Mouse (Mus musculus) heart, postnatal 10 days (tissue): ENCODE measurements around the gene Scmh1. TPM values are rescaled to one million over a fixed set of nuclear protein-coding genes. Genes with fewer than 3 reads are reported as not detected.
"Not testable (repeated sequence)": the region's sequence is repeated elsewhere in the genome, so short reads cannot be mapped to it uniquely, and the experiment has no call there.

Source experiments
- DNase-seq, 2 experiments: peaks; one replicate each; pipeline ENCODE4 v3.0.0; 2021
- intact Hi-C: fragments of 180-260 bp; cut with DNase I; formaldehyde crosslinking; loops from one replicate; pipeline ENCODE4 v1.15.1; 2025
- total RNA-seq, 2 experiments: library from RNA; stranded (reverse); gene quantifications; 2 replicates each; pipeline ENCODE4 v1.2.3; 2021

Scmh1 gene
- total RNA-seq, result 10 to 100 TPM; 77.3 to 80.1 TPM

DNA sequence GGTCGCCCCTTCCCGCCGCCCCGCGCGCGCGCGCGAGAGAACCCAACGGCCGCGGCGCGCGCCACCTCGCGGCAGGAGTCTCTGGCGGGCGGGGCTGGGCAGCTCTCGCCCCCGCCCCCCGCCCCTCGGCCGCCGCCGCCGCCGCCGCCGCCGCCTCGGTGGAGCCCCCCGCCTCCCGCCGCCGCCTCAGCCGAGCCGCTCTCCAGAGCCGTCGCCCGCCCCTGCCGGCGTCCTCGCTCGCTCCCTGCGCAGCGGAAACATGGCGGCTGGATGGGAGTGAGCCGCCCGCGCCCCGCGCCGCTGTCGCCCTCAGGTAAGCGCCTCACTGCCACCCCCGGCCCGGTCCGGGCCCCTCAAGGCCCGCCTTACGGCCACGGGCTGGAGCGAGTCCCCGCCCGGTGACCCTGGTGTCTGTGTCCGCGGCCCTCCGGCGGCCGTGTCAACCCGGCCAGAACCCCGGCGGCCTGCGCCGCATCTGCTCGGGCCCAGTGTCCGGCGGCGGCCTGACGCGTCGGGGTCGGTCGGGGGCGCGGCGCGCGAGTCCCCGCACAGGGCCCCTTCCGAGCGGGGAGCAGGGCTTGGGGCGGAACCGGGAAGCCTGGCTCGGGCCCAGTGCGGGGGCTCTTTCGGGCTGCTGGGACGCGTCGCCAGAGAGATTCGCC is at the start of gene Scmh1:
Gene Scmh1, plus strand, starts transcription at position 138 of the 662 bp plus-strand sequence.
- peak; percentile 79 to 80 for DNase-seq
- intact Hi-C loops, result loop anchor here (5.0 kb wide), 1 partner anchor 47 kb away; no protein-coding TSS in a partner anchor

DNA sequence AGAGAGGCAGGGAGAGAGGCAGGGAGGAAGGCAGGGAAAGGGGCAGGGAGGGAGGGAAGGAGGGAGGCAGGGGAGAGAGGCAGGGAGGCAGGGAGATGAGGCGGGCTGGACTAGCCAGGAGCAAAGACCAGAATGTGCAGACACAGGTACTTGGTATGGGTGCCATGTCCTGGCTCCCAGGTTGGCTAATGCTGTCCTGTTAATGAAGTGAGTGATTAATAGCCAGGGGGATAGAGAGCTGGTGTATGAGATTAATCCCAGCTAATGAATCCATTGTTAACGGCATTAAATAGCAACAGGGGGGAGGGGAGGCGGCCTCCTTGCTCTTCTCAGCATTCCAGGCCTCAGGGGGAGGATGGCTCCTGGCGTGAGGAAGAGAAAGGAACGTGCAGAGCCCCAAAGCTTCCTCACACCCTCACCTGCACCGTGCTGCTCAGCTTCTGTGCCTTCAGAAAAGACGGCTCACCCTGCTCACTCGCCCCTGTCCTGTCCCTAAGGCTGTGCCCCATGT is 45.0 kb upstream of the Scmh1 start:
- intact Hi-C loops, result no loop called here
- DNase-seq, result no peak

DNA sequence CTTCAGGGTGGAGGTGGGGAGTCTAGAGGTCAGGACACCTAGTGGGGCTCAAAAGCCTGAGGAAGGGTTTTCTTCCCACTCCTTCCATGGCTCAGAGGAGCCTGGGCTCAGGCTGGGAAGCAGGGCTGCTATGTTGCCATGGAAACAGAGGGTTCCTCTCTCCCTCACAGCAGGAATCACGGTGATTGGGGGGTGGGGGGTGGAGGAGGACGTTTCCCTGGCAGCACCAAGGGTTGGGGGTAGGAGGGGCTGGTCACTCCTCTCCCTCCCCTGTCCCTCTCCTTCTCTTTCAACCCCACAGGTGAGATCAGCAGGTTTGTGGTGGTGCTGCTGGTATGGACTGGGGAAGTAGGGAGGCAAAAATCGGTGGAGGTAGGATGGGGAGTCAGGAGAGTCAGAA is 40.4 kb upstream of the Scmh1 start:
- intact Hi-C loops, result no loop called here
- DNase-seq, result no peak

GRCm38 (mm10) chr4:120365456-120365855 is 39.6 kb upstream of the Scmh1 start:
- no peak for DNase-seq
- intact Hi-C loops, result no loop called here

GRCm38 (mm10) chr4:120368031-120368430 is 37.0 kb upstream of the Scmh1 start:
- no peak for DNase-seq
- intact Hi-C loops, result loop anchor here (2.0 kb wide), 1 partner anchor 137 kb away; no protein-coding TSS in a partner anchor

DNA sequence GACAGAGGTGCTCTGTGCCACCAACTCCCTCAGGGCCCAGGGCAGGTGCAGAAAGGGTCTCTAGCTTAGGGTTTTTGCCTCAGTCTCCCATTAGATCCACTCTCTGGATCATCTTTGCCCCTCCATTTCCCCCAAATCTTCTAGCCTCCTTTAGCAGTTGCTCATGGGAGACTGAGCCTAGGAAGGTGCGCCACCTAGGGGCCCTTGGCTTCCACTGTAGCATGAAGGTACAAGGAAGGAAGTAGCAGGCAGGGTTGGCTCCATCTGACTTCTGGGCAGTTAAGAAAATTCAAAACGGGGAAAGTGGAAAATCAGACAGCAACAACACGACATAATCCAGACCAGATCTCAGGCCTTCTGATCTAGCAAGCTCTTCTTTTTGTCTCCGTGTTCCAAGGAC is 36.4 kb upstream of the Scmh1 start:
- DNase-seq, result peak; percentile 72 to 74
- intact Hi-C loops, result loop anchor here (2.0 kb wide), 1 partner anchor 138 kb away; no protein-coding TSS in a partner anchor

DNA sequence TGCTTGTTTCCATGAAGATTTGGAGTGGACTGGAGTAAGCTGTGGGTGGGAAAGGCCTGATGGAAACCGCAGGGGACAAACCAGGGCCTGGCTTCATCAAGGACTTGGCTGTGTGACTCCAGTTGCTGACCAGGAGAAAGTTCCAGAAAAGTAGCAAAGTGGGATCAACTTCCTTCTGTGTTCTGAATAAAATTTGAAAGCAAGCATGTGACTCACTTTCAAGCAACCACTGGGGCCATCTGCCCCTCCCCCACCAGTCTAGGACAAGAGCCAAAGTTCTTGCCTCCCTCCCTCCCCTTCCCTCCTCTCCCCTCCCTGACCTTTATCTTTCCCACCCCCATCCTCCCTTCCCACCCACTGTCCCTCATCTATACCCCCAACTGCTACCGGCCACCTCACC is 35.9 kb upstream of the Scmh1 start:
- intact Hi-C loops, result loop anchor here (2.0 kb wide), 1 partner anchor 138 kb away; no protein-coding TSS in a partner anchor
- peak; percentile 45 to 57 for DNase-seq

- intact Hi-C loops, result loop anchor here (2.0 kb wide), 1 partner anchor 139 kb away; no protein-coding TSS in a partner anchor
These were observed 35.2 kb upstream of the Scmh1 start for GRCm38 (mm10) chr4:120369861-120370366.

GRCm38 (mm10) chr4:120372838-120373237 is 32.2 kb upstream of the Scmh1 start:
- intact Hi-C loops, result no loop called here
- no peak for DNase-seq

More at GRCm38 (mm10) chr4:120369861-120370366, 35.2 kb upstream of the Scmh1 start:
- DNase-seq, result peak in 1 of 2 experiments; percentile 21

GRCm38 (mm10) chr4:120373813-120374212 is 31.3 kb upstream of the Scmh1 start:
- no peak for DNase-seq

GRCm38 (mm10) chr4:120380811-120381391 is 24.2 kb upstream of the Scmh1 start:
- intact Hi-C loops, result loop anchor here (2.0 to 5.0 kb wide), 4 partner anchors 156 to 301 kb away; no protein-coding TSS in a partner anchor
- peak; percentile 90 to 91 for DNase-seq

More at GRCm38 (mm10) chr4:120373813-120374212, 31.3 kb upstream of the Scmh1 start:
- intact Hi-C loops, result no loop called here

DNA sequence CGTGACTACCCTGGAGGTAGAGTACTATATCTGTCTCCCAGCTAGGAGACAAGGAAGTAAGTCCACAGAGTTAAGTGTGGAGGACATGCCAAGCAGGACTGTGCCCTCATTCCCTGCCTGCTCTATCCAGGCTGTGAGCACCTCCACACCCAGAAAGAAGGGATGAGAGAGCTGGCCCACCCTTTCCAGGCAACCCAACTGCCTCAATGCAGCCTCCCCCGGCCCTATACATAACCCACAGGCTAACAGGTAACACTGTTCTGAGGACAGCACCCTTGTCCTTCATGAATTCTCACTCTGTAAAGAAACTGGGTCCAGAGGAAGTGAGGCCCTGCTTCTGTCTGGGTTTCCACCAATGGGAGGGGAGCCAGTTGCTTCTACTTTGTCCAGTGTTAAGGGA is 19.6 kb upstream of the Scmh1 start:
- DNase-seq, result no peak
- intact Hi-C loops, result loop anchor here (5.0 kb wide), 1 partner anchor 132 kb away; no protein-coding TSS in a partner anchor

DNA sequence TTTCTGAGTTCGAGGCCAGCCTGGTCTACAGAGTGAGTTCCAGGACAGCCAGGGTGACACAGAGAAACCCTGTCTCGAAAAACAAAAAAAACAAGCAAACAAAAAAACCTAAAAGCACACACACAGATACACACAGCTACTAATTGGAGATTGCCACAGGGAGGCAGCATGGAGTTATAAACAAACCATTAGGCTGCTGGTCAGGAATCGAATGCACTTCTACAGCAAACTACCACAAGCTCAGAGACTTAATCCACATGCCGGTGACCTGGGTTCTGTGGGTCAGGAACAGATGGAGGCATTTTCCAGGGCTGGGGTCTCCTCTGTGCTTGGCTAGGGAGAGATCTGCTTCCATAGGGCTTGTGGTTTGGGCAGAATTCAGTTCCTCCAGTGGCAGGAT is 17.6 kb upstream of the Scmh1 start:
- peak; percentile 58 to 73 for DNase-seq
- intact Hi-C loops, result loop anchor here (5.0 kb wide), 1 partner anchor 130 kb away; no protein-coding TSS in a partner anchor

DNA sequence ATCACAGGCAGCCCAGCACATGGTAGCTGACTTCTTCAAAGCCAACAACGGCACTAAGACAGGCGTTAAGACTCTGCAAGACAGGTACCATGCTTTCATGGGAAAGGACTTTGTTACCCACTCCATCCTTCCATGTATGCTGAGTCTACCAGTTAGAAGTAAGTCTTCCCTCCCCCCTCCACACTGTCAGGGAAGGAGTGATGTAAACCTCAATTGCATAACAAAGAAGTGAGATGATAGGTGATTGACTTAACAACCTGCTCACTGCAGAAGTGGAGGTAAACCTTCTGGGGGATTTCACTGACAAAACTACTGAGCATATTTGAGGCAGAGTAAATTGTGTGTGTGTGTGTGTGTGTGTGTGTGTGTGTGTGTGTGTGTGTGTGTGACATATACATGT is 17.1 kb upstream of the Scmh1 start:
- no peak for DNase-seq
- intact Hi-C loops, result loop anchor here (5.0 kb wide), 1 partner anchor 129 kb away; no protein-coding TSS in a partner anchor

- intact Hi-C loops, result loop anchor here (5.0 kb wide), 1 partner anchor 128 kb away; no protein-coding TSS in a partner anchor
These were observed 16.0 kb upstream of the Scmh1 start for GRCm38 (mm10) chr4:120388998-120389542.

DNA sequence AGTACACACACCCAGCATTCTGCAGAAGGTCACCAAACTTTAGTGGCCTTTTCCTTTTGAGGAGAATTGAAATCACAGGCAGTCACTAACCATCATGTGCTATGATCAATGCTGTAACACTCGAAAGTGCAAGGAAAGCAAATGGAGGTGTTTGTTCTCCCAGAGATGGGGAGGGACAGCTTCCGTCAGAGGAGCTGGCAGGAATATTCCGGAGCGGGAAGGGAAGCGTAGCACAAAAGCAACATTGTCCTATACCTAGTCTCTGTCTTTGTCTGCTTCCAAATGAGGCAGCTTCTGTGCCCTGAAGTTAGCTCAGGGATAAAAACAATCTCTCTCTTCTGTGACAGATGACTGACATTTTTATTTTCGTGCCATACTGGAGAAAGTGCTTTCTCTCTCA is 15.5 kb upstream of the Scmh1 start:
- intact Hi-C loops, result loop anchor here (5.0 kb wide), 1 partner anchor 128 kb away; no protein-coding TSS in a partner anchor
- no peak for DNase-seq

More at GRCm38 (mm10) chr4:120388998-120389542, 16.0 kb upstream of the Scmh1 start:
- DNase-seq, result no peak

DNA sequence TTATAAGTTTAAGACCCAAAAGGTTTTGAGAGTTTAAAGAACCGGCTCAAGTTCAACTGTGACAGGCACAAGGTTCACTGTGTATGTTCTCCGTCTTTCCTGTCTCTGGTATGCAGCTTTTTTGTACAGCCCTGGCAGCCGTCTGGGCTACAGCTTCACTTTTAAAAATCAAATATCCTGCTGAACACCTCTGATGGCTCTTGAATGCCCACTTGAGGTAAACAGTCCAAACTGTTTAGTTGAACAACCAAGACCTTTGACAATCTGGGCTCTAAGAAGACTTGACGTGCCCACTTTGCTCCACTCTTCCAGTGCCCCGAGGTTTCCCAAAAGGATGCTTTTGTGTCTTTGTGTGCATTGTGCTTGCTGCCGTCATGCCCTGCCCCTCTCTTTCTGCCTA is 13.5 kb upstream of the Scmh1 start:
- intact Hi-C loops, result no loop called here
- no peak for DNase-seq

DNA sequence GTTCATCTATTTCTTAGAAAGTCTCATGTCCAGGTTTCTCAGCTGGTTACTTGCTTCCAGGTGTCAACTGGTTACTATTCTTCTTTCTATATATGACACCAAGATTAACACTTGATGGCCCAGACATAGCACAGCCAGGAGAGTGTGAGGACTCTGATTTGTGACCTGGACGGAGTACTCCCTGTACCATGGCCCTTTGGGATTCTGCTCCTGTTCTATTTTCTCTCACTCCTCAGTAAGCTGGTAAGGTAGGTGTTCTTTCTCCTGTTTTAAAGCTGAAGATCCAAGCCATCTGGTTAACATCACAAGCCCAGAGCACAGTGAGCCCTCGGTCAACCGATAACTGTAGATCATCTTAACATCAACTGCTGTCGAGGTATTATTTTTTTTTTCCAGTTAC is 12.7 kb upstream of the Scmh1 start:
- DNase-seq, result no peak
- intact Hi-C loops, result no loop called here

- intact Hi-C loops, result no loop called here
- no peak for DNase-seq
These were observed 12.3 kb upstream of the Scmh1 start for GRCm38 (mm10) chr4:120392748-120393147.

GRCm38 (mm10) chr4:120400251-120400650 is 4.8 kb upstream of the Scmh1 start:
- intact Hi-C loops, result no loop called here
- no peak for DNase-seq

DNA sequence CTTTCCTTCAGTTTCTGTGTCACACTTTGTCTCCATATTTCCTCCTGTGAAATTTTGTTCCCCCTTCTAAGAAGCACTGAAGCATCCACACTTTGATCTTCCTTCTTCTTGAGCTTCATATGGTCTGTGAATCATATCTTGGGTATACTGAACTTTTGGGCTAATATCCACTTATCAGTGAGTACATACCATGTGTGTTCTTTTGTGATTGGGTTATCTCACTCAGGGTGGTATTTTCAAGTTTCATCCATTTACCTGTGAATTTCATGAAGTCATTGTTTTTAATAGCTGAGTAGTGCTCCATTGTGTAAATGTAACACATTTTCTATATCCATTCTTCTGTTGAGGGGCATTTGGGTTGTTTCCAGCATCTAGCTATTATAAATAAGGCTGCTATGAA is 3.0 kb upstream of the Scmh1 start:
- intact Hi-C loops, result not testable (repeated sequence)

More for the DNA sequence above, 3.0 kb upstream of the Scmh1 start:
- not testable (repeated sequence) for DNase-seq
